8 mouse cellular contexts compared by ENCODE assay signal in genomic region chr11:120829757-120830532, GRCm38 (mm10).
"Had no signal": no experiment of that assay in that cellular context is flagged by ENCODE, and none has a peak within 500 bp of the region (broad histone marks: within the 10 kb centered on the region; RNA-seq: fewer than 3 reads in every experiment).

No protein-coding gene starts in this region.

- H3K4me3 ChIP-seq: kidney, embryonic 15.5 days; left cerebral cortex, adult 2 months; liver, embryonic 13.5 days; neural tube, embryonic 13.5 days had no signal

- H3K36me3 ChIP-seq: kidney, embryonic 15.5 days; liver, embryonic 13.5 days; neural tube, embryonic 13.5 days had no signal

- H3K27me3 ChIP-seq: kidney, embryonic 15.5 days; liver, embryonic 13.5 days; neural tube, embryonic 13.5 days had no signal

- H3K9me3 ChIP-seq: kidney, embryonic 15.5 days; liver, embryonic 13.5 days; neural tube, embryonic 13.5 days had no signal

- DNase-seq: liver, embryonic 13.5 days; retina, postnatal 1 day; right cerebral cortex, postnatal 4 days; thymus, postnatal 14 days had no signal

- H3K27ac ChIP-seq: kidney, embryonic 15.5 days; left cerebral cortex, adult 2 months; liver, embryonic 13.5 days; neural tube, embryonic 13.5 days had no signal

- ATAC-seq: midbrain, embryonic 16.5 days had no signal

- H3K4me2 ChIP-seq: kidney, embryonic 15.5 days; liver, embryonic 13.5 days; neural tube, embryonic 13.5 days had no signal

- H3K9ac ChIP-seq: kidney, embryonic 15.5 days; liver, embryonic 13.5 days; neural tube, embryonic 13.5 days had no signal
